In genomic region chr11:98783236-98783696, GRCm38 (mm10) we compare ENCODE assay signal across 8 mouse cellular contexts. TPM values are rescaled to one million over a fixed set of nuclear protein-coding genes. Genes with fewer than 3 reads are reported as not detected.
DNase-seq lines count a peak whose midpoint lies in the region; ATAC-seq and TF ChIP-seq lines count a peak whose summit lies in the region.

No protein-coding gene starts in this region.

- 1% methylated on average over 20 of the region's 20 CpGs for WGBS in cerebellum, adult 2 months
- WGBS in lung, adult 2 months: under 1% methylated on average over 20 of the region's 20 CpGs

- no peaks in the 10 kb centered on the region for H3K27me3 ChIP-seq in cerebellum, adult 2 months (ENCODE audit: control insufficient read depth, insufficient read depth, low read length)

- no peak for TF ChIP-seq CTCF in cerebellum, adult 2 months (IDR thresholded peaks at IDR 0.05; ENCODE audit: borderline replicate concordance, insufficient read depth, low read depth, low read length)
- no peak for TF ChIP-seq CTCF in lung, adult 2 months (IDR thresholded peaks at IDR 0.05; ENCODE audit: insufficient read depth, low read length)

- DNase-seq in ES-CJ7 (ENCODE audit: low read depth, low spot score): peak; percentile 69
- peak; percentile 94 to 97 for DNase-seq in cerebellum, adult 2 months
- peak; percentile 83 for DNase-seq in forelimb bud, embryonic 11.5 days (ENCODE audit: low read depth, low spot score)
- DNase-seq in heart, postnatal 4 days: peak; percentile 96
- DNase-seq in layer of hippocampus, adult 8-10 months (ENCODE audit: low spot score in 2 of 2): peak; percentile 97 to 98
- DNase-seq in lung, adult 2 months: peak; percentile 96
- peak; percentile 64 to 69 for DNase-seq in thymus, postnatal 10 days (ENCODE audit: low spot score in 2 of 2)

- TF ChIP-seq POLR2A in cerebellum, adult 2 months (IDR thresholded peaks at IDR 0.05; ENCODE audit: borderline replicate concordance, insufficient read depth, low read length): peak; percentile 92
- TF ChIP-seq POLR2A in lung, adult 2 months (IDR thresholded peaks at IDR 0.05; ENCODE audit: borderline replicate concordance, extremely low read depth, low read depth, low read length): peak; percentile 93; the same call in 1 of the 2 replicates

- H3K4me3 ChIP-seq in cerebellum, adult 2 months (replicated peaks; ENCODE audit: insufficient read depth, low read depth, low read length): peak overlapping the region; percentile 48
- H3K4me3 ChIP-seq in lung, adult 2 months (replicated peaks; ENCODE audit: extremely low read depth, low read depth, low read length): peak overlapping the region; percentile 56

- peaks cover 39% of the 10 kb centered on the region for H3K4me1 ChIP-seq in cerebellum, adult 2 months (ENCODE audit: control insufficient read depth, insufficient read depth, low read length)
- H3K4me1 ChIP-seq in lung, adult 2 months (ENCODE audit: control insufficient read depth, insufficient read depth, low read length): peaks cover 30% of the 10 kb centered on the region

- H3K27ac ChIP-seq in cerebellum, adult 2 months (ENCODE audit: insufficient read depth, low read length): peak overlapping the region; percentile 97

- ATAC-seq in neutrophil, adult 5-6 weeks (ENCODE audit: extremely low read depth, insufficient number of reproducible peaks, low FRiP score, poor library complexity, severe bottlenecking): peak; percentile 28

RNA-seq across cellular contexts. Expression of gene Nr1d1, which starts 8.1 kb away (rescaled TPM):
- 144 and 167 TPM in 2 replicates for polyA plus RNA-seq in cerebellum, adult 2 months (2012; rRNA removed)
- 10 to 100 TPM; 26.3 to 27.6 TPM for total RNA-seq in heart, postnatal 4 days (2021)
- total RNA-seq in layer of hippocampus, adult 8-10 months (2022): 10 to 100 TPM; 86.6 to 99.6 (median 92.7) TPM
- polyA plus RNA-seq in lung, adult 2 months (2012; rRNA removed): 213 and 329 TPM in 2 replicates
- total RNA-seq in neutrophil, adult 5-6 weeks (2017): 0.47 and 1.8 TPM in 2 replicates

RNA-seq across cellular contexts. Expression of gene Msl1, which starts 12.1 kb away (rescaled TPM):
- 99.1 and 103 TPM in 2 replicates for polyA plus RNA-seq in cerebellum, adult 2 months (2012; rRNA removed)
- 10 to 100 TPM; 67.8 to 71.5 TPM for total RNA-seq in heart, postnatal 4 days (2021)
- 100 to 1,000 TPM; 140 to 201 (median 177) TPM for total RNA-seq in layer of hippocampus, adult 8-10 months (2022)
- polyA plus RNA-seq in lung, adult 2 months (2012; rRNA removed): 39.0 and 54.3 TPM in 2 replicates
- 191 TPM in 2 replicates for total RNA-seq in neutrophil, adult 5-6 weeks (2017)

RNA-seq across cellular contexts. Expression of gene Casc3, which starts 21.4 kb away (rescaled TPM):
- 55.5 TPM in 2 replicates for polyA plus RNA-seq in cerebellum, adult 2 months (2012; rRNA removed)
- total RNA-seq in heart, postnatal 4 days (2021): 10 to 100 TPM; 26.9 to 28.4 TPM
- total RNA-seq in layer of hippocampus, adult 8-10 months (2022): 10 to 100 TPM; 50.5 to 64.9 (median 59.4) TPM
- polyA plus RNA-seq in lung, adult 2 months (2012; rRNA removed): 33.6 and 37.9 TPM in 2 replicates
- total RNA-seq in neutrophil, adult 5-6 weeks (2017): 58.7 and 64.0 TPM in 2 replicates

RNA-seq across cellular contexts. Expression of gene Thra, which starts 42.8 kb away (rescaled TPM):
- 439 and 447 TPM in 2 replicates for polyA plus RNA-seq in cerebellum, adult 2 months (2012; rRNA removed)
- total RNA-seq in heart, postnatal 4 days (2021): 100 to 1,000 TPM; 171 to 183 TPM
- 100 to 1,000 TPM; 919 to 985 (median 938) TPM for total RNA-seq in layer of hippocampus, adult 8-10 months (2022)
- polyA plus RNA-seq in lung, adult 2 months (2012; rRNA removed): 142 and 159 TPM in 2 replicates
- 7.9 and 8.7 TPM in 2 replicates for total RNA-seq in neutrophil, adult 5-6 weeks (2017)

RNA-seq across cellular contexts. Expression of gene Rapgefl1, which starts 53.3 kb away (rescaled TPM):
- 56.8 and 58.0 TPM in 2 replicates for polyA plus RNA-seq in cerebellum, adult 2 months (2012; rRNA removed)
- 1 to 10 TPM; 1.3 TPM for total RNA-seq in heart, postnatal 4 days (2021)
- total RNA-seq in layer of hippocampus, adult 8-10 months (2022): 100 to 1,000 TPM; 171 to 203 (median 197) TPM
- polyA plus RNA-seq in lung, adult 2 months (2012; rRNA removed): 3.4 and 18.4 TPM in 2 replicates
- 0.58 and 0.61 TPM in 2 replicates for total RNA-seq in neutrophil, adult 5-6 weeks (2017)

Comparison
In these comparisons a context has a peak if more than half of its experiments do, and no peak if none do; other contexts are left out.
1. Peak in every context shown above with its lines: DNase-seq, ATAC-seq, H3K4me3 ChIP-seq and H3K27ac ChIP-seq.